ENCODE assay signal across 9 mouse cellular contexts in genomic region chr11:29636759-29637200, GRCm38 (mm10). TPM values are rescaled to one million over a fixed set of nuclear protein-coding genes. Genes with fewer than 3 reads are reported as not detected.
DNase-seq lines count a peak whose midpoint lies in the region; ATAC-seq lines count a peak whose summit lies in the region.
"Had no signal": no experiment of that assay in that cellular context is flagged by ENCODE, and none has a peak within 500 bp of the region (broad histone marks: within the 10 kb centered on the region; RNA-seq: fewer than 3 reads in every experiment).

No protein-coding gene starts in this region.

- WGBS in heart, embryonic 15.5 days = 29% methylated on average over 6 of the region's 6 CpGs

- peak; percentile 95 for ATAC-seq in heart, embryonic 15.5 days (replicated peaks; ENCODE audit: insufficient number of reproducible peaks, insufficient read depth, low FRiP score, low read depth)

- peak; percentile 35 for DNase-seq in layer of hippocampus, adult 11-12 months (ENCODE audit: low spot score)
- no peak for DNase-seq in layer of hippocampus, adult 9-10 months (ENCODE audit: low spot score)
- DNase-seq in embryo, embryonic 10 days (ENCODE audit: low spot score) = peak; percentile 22
- DNase-seq in lung, postnatal 10 days = peak; percentile 61
- DNase-seq in c-Kit-positive CD71-positive TER-119-positive erythroid progenitor cells, embryonic 14.5 days (ENCODE audit: low spot score) = no peak
- DNase-seq in thymus, postnatal 25 days = no peak
- DNase-seq in urinary bladder, postnatal 25 days (ENCODE audit: low spot score) = no peak

- H3K36me3 ChIP-seq in heart, embryonic 15.5 days = no peaks in the 10 kb centered on the region

- peak overlapping the region; percentile 95 for H3K27ac ChIP-seq in heart, embryonic 15.5 days
- H3K27ac ChIP-seq: left cerebral cortex, adult 2 months had no signal

- H3K4me1 ChIP-seq in heart, embryonic 15.5 days (replicated peaks) = peaks cover 50% of the 10 kb centered on the region

- H3K27me3 ChIP-seq in heart, embryonic 15.5 days = no peaks in the 10 kb centered on the region

- H3K4me2 ChIP-seq in heart, embryonic 15.5 days = peak overlapping the region; percentile 44

- no peak overlapping the region for H3K4me3 ChIP-seq in heart, embryonic 15.5 days
- H3K4me3 ChIP-seq: left cerebral cortex, adult 2 months had no signal

- H3K9me3 ChIP-seq in heart, embryonic 15.5 days (replicated peaks) = no peaks in the 10 kb centered on the region

- no peak overlapping the region for H3K9ac ChIP-seq in heart, embryonic 15.5 days

RNA-seq across cellular contexts. Expression of gene Rtn4, which starts 56.0 kb away (rescaled TPM):
- polyA plus RNA-seq in heart, embryonic 15.5 days (2015; fragmentation: Nextera tagmentation; extraction: Ambion mirVana) = 57.4 and 59.5 TPM in 2 replicates

Comparison
In these comparisons a context has a peak if more than half of its experiments do, and no peak if none do; other contexts are left out.
1. DNase-seq: peak in layer of hippocampus, adult 11-12 months (single experiment), embryo, embryonic 10 days (single experiment) and lung, postnatal 10 days (single experiment); none in layer of hippocampus, adult 9-10 months (single experiment), c-Kit-positive CD71-positive TER-119-positive erythroid progenitor cells, embryonic 14.5 days (single experiment), thymus, postnatal 25 days (single experiment) and urinary bladder, postnatal 25 days (single experiment).